Mouse (Mus musculus): ENCODE results near the gene Exoc4. TPM values are rescaled to one million over a fixed set of nuclear protein-coding genes. Genes with fewer than 3 reads are reported as not detected.

Exoc4 gene
- polyA plus RNA-seq, 1 experiment from 2014 or later: 25.3 TPM

Other genes with a start within 250 kb of the Exoc4 start
- gene Chchd3, start 188.8 kb upstream of the Exoc4 start, polyA plus RNA-seq (2014; fragmentation: Nextera tagmentation; extraction: Ambion mirVana): 111 and 120 TPM in 2 replicates